Mouse (Mus musculus) kidney, embryonic 16.5 days (tissue): ENCODE data around the gene Borcs6. TPM values are rescaled to one million over a fixed set of nuclear protein-coding genes. Genes with fewer than 3 reads are reported as not detected.

Experiments used
- ATAC-seq: fragments of 200-750 bp; cut with Nextera tagmentation; 2 replicates; pipeline ENCODE4 v1.8.0; 2017; ENCODE audit warnings: moderate TSS enrichment; ENCODE audit not compliant: low FRiP score, low TSS enrichment
- H3K27ac ChIP-seq: fragments of 300-500 bp; sonication (generic); 2 replicates; pipeline ENCODE4 v1.5.1; 2014; ENCODE audit warnings: low read length
- H3K27me3 ChIP-seq: fragments of 300-500 bp; sonication (generic); 2 replicates; pipeline ENCODE4 v1.6.1; 2014; ENCODE audit warnings: low read length, control low read depth, mixed read lengths; ENCODE audit not compliant: insufficient read depth
- H3K36me3 ChIP-seq: fragments of 300-500 bp; sonication (generic); 2 replicates; pipeline ENCODE4 v1.6.1; 2014; ENCODE audit warnings: low read length, control low read depth, mixed read lengths; ENCODE audit not compliant: insufficient read depth
- H3K4me1 ChIP-seq: fragments of 300-500 bp; sonication (generic); 2 replicates; pipeline ENCODE4 v1.6.1; 2014; ENCODE audit warnings: low read length, control low read depth, mixed read lengths; ENCODE audit not compliant: insufficient read depth
- H3K4me2 ChIP-seq: fragments of 300-500 bp; sonication (generic); replicated peaks from 2 replicates; pipeline ENCODE4 v1.6.1; 2014; ENCODE audit warnings: low read depth, low read length
- H3K4me3 ChIP-seq: fragments of 300-500 bp; sonication (generic); 2 replicates; pipeline ENCODE4 v1.5.1; 2014; ENCODE audit warnings: mild to moderate bottlenecking, low read length
- H3K9ac ChIP-seq: fragments of 300-500 bp; sonication (generic); replicated peaks from 2 replicates; pipeline ENCODE4 v1.6.1; 2014; ENCODE audit warnings: low read length
- H3K9me3 ChIP-seq: fragments of 300-500 bp; sonication (generic); 2 replicates; pipeline ENCODE4 v1.6.1; 2016; ENCODE audit warnings: low read length, control low read depth
- WGBS: fragments of 180-500 bp; shearing (Covaris S2); extraction: QIAGEN DNeasy Blood & Tissue Kit; methylation state at CpG from one replicate; pipeline ENCODE4 v1.1.7; 2014; 5-methylcytosine and 5-hydroxymethylcytosine counted together
- polyA plus RNA-seq: library from polyadenylated mRNA; unstranded; fragments of >200 nt; fragmentation: Nextera tagmentation; extraction: Ambion mirVana; gene quantifications from 2 replicates; pipeline ENCODE4 v1.2.1, GENCODE M21; 2015

Gene Borcs6
- polyA plus RNA-seq, 1 experiment from 2014 or later: 8.0 TPM

DNA sequence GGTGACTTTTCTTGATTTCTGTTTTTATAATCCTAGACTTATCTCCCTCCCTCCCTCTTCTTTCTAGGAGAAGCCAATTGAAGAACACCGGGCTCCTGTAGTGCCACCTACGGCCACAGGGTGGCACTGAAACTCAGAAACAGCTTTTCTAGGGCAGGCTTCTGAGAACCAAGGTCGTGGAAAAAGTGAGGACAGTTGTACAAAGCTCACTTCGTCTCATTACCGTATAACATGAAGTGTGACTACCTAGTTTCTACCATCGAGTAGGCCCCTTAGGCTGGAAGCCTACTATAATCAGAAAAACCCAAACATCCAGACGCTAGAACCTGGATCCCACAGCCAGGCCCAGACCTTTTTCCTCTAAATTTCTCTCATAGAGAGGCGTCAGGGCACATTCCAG is 7.4 kb downstream of the Borcs6 start:
- peaks cover 34% of the 10 kb centered on the region for H3K4me1 ChIP-seq
- H3K27ac ChIP-seq: peak overlapping the region; percentile 27; the same call in 1 of the 2 replicates
- H3K36me3 ChIP-seq: no peaks in the 10 kb centered on the region

GRCm38 (mm10) chr11:69067601-69068000 is 8.1 kb downstream of the Borcs6 start:
- no peak overlapping the region for H3K4me2 ChIP-seq
- no peaks in the 10 kb centered on the region for H3K36me3 ChIP-seq
- no peak for ATAC-seq
- WGBS: 62% methylated on average over 6 of the region's 6 CpGs
- no peaks in the 10 kb centered on the region for H3K9me3 ChIP-seq
- H3K4me3 ChIP-seq: peak overlapping the region; percentile 46; the same call in 1 of the 2 replicates
- peaks cover 37% of the 10 kb centered on the region for H3K4me1 ChIP-seq
- no peaks in the 10 kb centered on the region for H3K27me3 ChIP-seq
- H3K27ac ChIP-seq: peak overlapping the region; percentile 27; the same call in 1 of the 2 replicates
- H3K9ac ChIP-seq: no peak overlapping the region

More for the DNA sequence above, 7.4 kb downstream of the Borcs6 start:
- Histone ChIP-seq H3K9me3 (no peaks in the 10 kb centered on the region), H3K4me2 (peak overlapping the region; percentile 85), H3K4me3 (peak overlapping the region; percentile 46), H3K9ac (no peak overlapping the region; the same call in 1 of the 2 replicates), H3K27me3 (no peaks in the 10 kb centered on the region)
- no peak for ATAC-seq
- WGBS: 10% methylated on average over 8 of the region's 8 CpGs

DNA sequence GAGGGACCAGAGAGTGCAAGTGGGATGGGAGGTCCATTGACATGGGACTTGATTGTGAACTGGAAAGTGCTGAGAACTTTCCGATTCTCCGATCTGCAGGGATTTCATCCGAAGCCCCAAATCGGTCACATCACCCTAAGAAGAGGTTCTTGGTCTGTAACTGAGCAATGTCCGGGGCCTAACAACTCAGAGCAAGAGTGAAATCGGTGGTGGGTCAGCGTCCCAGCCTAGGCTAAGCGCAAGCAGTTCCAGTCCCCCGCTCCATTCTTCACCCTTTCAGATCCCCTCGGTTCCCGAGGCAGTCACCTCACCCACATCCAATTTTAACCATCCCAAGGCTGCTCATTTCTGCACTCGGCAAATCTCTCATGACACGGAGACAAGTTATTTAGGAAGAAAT is 10.6 kb downstream of the Borcs6 start:
- Histone ChIP-seq H3K27me3 (no peaks in the 10 kb centered on the region), H3K4me1 (peaks cover 32% of the 10 kb centered on the region), H3K9me3 (no peaks in the 10 kb centered on the region), H3K9ac (peak overlapping the region; percentile 81), H3K27ac (peak overlapping the region; percentile 91), H3K4me2 (peak overlapping the region; percentile 68), H3K36me3 (no peaks in the 10 kb centered on the region), H3K4me3 (peak overlapping the region; percentile 56)
- ATAC-seq: no peak
- WGBS: 1% methylated on average over 13 of the region's 13 CpGs

GRCm38 (mm10) chr11:69070590-69071222 is 11.2 kb downstream of the Borcs6 start, which contains the start of gene Tmem107:
TSS of gene Tmem107 (plus strand) at chr11:69070806.
- Histone ChIP-seq H3K9me3 (no peaks in the 10 kb centered on the region), H3K4me2 (peak within 1 kb of the TSS; percentile 68), H3K27me3 (no peaks in the 10 kb centered on the region), H3K27ac (peak within 1 kb of the TSS; percentile 91), H3K9ac (peak within 1 kb of the TSS; percentile 81), H3K4me1 (peaks cover 31% of the 10 kb centered on the region), H3K4me3 (peak within 1 kb of the TSS; percentile 56), H3K36me3 (no peaks in the 10 kb centered on the region)
- ATAC-seq: peak; percentile 89
- WGBS: 0% methylated on average over 47 of the region's 47 CpGs

GRCm38 (mm10) chr11:69071262-69071661 is 11.7 kb downstream of the Borcs6 start:
- H3K27me3 ChIP-seq: no peaks in the 10 kb centered on the region
- H3K4me3 ChIP-seq: peak overlapping the region; percentile 56
- H3K4me2 ChIP-seq: peak overlapping the region; percentile 68
- no peak for ATAC-seq
- H3K9me3 ChIP-seq: no peaks in the 10 kb centered on the region
- no peaks in the 10 kb centered on the region for H3K36me3 ChIP-seq
- H3K27ac ChIP-seq: peak overlapping the region; percentile 59
- H3K4me1 ChIP-seq: peaks cover 26% of the 10 kb centered on the region
- H3K9ac ChIP-seq: peak overlapping the region; percentile 81
- 22% methylated on average over 9 of the region's 9 CpGs for WGBS

GRCm38 (mm10) chr11:69072234-69072633 is 12.7 kb downstream of the Borcs6 start:
- 87% methylated on average over 11 of the region's 11 CpGs for WGBS
- Histone ChIP-seq H3K36me3 (no peaks in the 10 kb centered on the region), H3K4me1 (peaks cover 18% of the 10 kb centered on the region), H3K9ac (peak overlapping the region; percentile 69), H3K4me3 (peak overlapping the region; percentile 41), H3K4me2 (peak overlapping the region; percentile 55), H3K27me3 (no peaks in the 10 kb centered on the region), H3K9me3 (no peaks in the 10 kb centered on the region), H3K27ac (peak overlapping the region; percentile 94)
- no peak for ATAC-seq

DNA sequence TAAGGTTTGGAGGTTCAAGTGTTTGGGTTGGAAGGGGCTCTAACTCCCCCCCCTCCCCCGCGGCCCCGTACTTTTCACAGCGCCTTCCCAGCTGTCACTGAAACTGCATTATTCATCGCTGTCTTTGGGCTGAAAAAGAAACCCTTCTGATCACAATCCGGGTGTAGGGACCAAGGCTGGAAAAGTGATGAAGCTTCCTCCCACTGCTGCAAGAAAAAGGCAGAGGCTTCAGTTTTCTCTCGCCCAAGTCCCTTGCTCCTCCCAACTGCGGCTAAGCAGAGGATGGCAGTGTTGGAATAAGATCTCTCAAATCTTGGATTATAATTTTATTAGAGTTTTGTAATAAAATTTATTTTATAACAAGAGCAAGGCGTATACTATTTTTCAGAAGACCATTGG is 13.1 kb downstream of the Borcs6 start:
- Histone ChIP-seq H3K27ac (peak overlapping the region; percentile 94), H3K9me3 (no peaks in the 10 kb centered on the region), H3K9ac (peak overlapping the region; percentile 69), H3K4me2 (peak overlapping the region; percentile 55), H3K36me3 (no peaks in the 10 kb centered on the region), H3K4me1 (peaks cover 16% of the 10 kb centered on the region), H3K27me3 (no peaks in the 10 kb centered on the region), H3K4me3 (peak overlapping the region; percentile 41)
- 10% methylated on average over 9 of the region's 9 CpGs for WGBS
- ATAC-seq: no peak

- no peaks in the 10 kb centered on the region for H3K27me3 ChIP-seq
- H3K9ac ChIP-seq: peak overlapping the region; percentile 69
- peak overlapping the region; percentile 94 for H3K27ac ChIP-seq
- peaks cover 18% of the 10 kb centered on the region for H3K4me1 ChIP-seq
- peak overlapping the region; percentile 55 for H3K4me2 ChIP-seq
- 0% methylated on average over 14 of the region's 14 CpGs for whole genome bisulfite sequencing
- H3K4me3 ChIP-seq: peak overlapping the region; percentile 41
- peak; percentile 62; the same call in 1 of the 2 replicates for ATAC-seq
- no peaks in the 10 kb centered on the region for H3K36me3 ChIP-seq
- H3K9me3 ChIP-seq: no peaks in the 10 kb centered on the region
Measured at GRCm38 (mm10) chr11:69073065-69073888, 13.8 kb downstream of the Borcs6 start.

DNA sequence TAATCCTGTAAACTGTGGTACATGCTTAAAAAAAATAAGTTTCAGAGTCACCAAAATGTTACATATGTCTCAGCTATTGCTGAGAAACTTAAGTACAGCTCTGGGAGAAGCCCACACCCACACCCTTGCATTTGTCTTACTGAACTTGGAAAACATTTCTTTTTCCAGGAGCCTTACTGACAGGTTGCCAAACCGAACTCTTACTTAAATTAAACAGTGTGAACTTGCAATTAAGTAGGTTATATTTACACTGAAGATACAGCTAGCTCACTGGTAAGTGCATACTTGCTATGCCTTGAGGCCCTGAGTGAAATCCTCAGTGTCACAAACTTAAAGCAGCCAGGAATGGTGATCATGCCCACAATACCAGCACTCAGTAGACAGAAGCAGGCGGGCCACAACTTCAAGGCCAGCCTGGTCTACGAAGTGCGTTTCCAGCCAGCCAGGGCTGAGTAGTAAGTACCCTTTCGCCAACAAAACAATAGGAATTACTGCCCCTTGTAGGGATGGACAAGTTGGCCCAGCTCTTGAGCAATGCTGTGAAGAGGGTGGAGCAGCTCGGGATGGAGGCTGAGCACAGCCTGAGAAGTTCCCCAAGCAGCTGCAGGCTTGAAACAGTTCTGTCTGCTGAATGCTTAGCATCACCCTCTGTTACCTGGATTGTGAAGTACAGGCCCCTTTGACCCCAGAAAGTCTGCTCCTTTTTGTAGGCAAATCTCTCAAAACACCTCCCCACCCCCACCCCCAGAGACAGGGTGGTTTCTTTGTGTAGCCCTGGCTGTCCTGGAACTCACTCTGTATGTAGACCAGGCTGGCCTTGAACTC is 14.6 kb downstream of the Borcs6 start:
- WGBS: 37% methylated on average over 6 of the region's 6 CpGs

More for the DNA sequence above, 14.6 kb downstream of the Borcs6 start:
- Histone ChIP-seq H3K27ac (peak overlapping the region; percentile 94), H3K4me2 (no peak overlapping the region), H3K27me3 (no peaks in the 10 kb centered on the region), H3K4me1 (peaks cover 24% of the 10 kb centered on the region), H3K36me3 (no peaks in the 10 kb centered on the region), H3K9ac (0 out of 2 replicates have a peak overlapping the region, but pooled peaks have one; percentile 2), H3K4me3 (no peak overlapping the region), H3K9me3 (no peaks in the 10 kb centered on the region)
- no peak for ATAC-seq
